Mouse (Mus musculus) spleen, postnatal 0 days (tissue): ENCODE data around the gene Elovl7. TPM values are rescaled to one million over a fixed set of nuclear protein-coding genes. Genes with fewer than 3 reads are reported as not detected.

Experiments
- polyA plus RNA-seq: library from polyadenylated mRNA; unstranded; fragments of >200 nt; fragmentation: Nextera tagmentation; extraction: Ambion mirVana; gene quantifications from 2 replicates; pipeline ENCODE4 v1.2.1, GENCODE M21; 2015

Elovl7 gene
- polyA plus RNA-seq: 1.2 and 1.9 TPM in 2 replicates

DNA sequence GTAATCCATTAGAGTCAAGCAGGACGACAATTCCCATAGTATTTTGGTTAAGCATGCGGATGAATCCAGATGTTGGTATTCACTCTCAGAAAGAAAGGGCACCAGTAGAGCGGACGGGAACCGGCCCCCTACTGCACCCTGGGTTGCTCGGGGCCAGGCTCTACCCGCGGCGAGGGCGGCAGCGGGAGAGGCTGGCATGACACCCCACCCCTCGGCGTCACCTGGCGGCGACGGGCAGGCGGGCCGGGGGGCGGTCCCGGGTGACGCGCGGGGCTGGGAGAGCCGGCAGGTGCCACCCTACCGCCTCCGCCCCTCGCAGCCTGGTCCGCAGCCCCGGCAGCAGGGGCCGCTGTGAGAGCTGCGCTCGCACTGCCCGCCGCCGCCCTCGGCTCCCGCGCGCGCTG lies at the start of gene Elovl7:
TSS of gene Elovl7 (plus strand) at position 324 of the 404 bp plus-strand sequence.

DNA sequence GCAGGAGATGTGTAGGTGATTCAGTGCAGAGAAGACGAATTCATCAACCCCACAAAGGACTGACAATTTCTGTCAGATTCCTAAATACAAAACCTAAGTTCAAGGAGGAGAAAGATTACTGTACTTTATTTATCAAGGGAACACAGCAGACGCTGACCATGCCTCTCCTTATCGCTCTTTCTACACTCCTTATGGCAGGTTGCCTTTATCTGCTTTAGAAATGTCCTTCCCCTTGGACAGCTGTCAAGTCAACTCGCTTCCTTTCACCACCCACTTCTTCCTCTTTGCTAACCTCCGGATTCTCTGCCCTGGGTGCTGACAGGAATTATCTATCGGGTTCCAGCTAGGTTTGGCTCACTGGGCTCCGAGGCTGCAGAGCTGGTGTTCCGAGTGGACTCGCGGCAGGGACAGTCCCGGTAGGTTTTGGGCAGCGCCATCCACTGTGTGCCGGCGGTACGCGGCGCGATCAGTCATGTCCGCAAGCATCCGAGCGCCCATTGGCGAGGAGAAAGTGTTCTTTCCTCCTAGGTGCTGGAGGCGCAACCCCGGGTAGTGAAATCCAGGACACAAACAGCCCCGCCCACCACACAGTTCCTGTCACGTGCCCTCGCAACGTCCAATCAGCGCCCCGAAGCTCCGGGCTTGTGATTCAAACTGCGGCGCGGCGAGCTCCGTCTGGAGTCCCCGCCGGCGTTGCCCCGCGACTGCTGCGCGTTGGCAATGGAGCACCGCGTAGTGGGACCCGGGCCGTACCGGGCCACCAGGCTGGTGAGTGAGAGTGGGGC lies 101.7 kb downstream of the Elovl7 start, which contains the start of gene Depdc1b:
TSS of gene Depdc1b (plus strand) at position 631 of the 785 bp plus-strand sequence.

Other genes starting within 250 kb of the Elovl7 start
- gene Smim15, start 170.0 kb upstream of the Elovl7 start, polyA plus RNA-seq: 31.6 and 34.0 TPM in 2 replicates
- gene Ndufaf2, start 55.8 kb upstream of the Elovl7 start, polyA plus RNA-seq: 37.1 and 38.6 TPM in 2 replicates
- gene Ercc8, start 55.7 kb upstream of the Elovl7 start, polyA plus RNA-seq: 7.3 and 9.9 TPM in 2 replicates
- gene Depdc1b, start 101.9 kb downstream of the Elovl7 start, polyA plus RNA-seq: 13.6 and 16.0 TPM in 2 replicates
- 24.2 and 26.6 TPM in 2 replicates for gene Pde4d, start 235.5 kb downstream of the Elovl7 start, polyA plus RNA-seq